Mouse (Mus musculus): Measurements from ENCODE around the gene Gm9970. TPM values are rescaled to one million over a fixed set of nuclear protein-coding genes. Genes with fewer than 3 reads are reported as not detected.
A peak's percentile ranks its signal among the peaks of the same experiment; 100 is the strongest.

Gene Gm9970
- polyA plus RNA-seq, 1 experiment from 2014 or later = not detected

GRCm38 (mm10) chr5:31200327-31200768 is 40.7 kb downstream of the Gm9970 start:
- Histone ChIP-seq H3K27ac (replicated peaks) (no peak overlapping the region), H3K4me3 (peak overlapping the region; percentile 85), H3K4me1 (replicated peaks) (peaks cover 31% of the 10 kb centered on the region), H3K9ac (0 out of 2 replicates have a peak overlapping the region, but pooled peaks have one; percentile 94), H3K9me3 (peaks cover 5% of the 10 kb centered on the region), H3K4me2 (peak overlapping the region; percentile 93), H3K36me3 (peaks cover 83% of the 10 kb centered on the region), H3K27me3 (no peaks in the 10 kb centered on the region)
- no peak for ATAC-seq (ENCODE audit: low read depth)
- 92% methylated on average over 27 of the region's 27 CpGs for WGBS

GRCm38 (mm10) chr5:31199893-31200292 is 41.1 kb downstream of the Gm9970 start:
- Histone ChIP-seq H3K4me1 (replicated peaks) (peaks cover 31% of the 10 kb centered on the region), H3K9ac (no peak overlapping the region), H3K27me3 (no peaks in the 10 kb centered on the region), H3K4me3 (peak overlapping the region; percentile 6; the same call in 1 of the 2 replicates), H3K9me3 (peaks cover 5% of the 10 kb centered on the region), H3K4me2 (no peak overlapping the region), H3K27ac (replicated peaks) (no peak overlapping the region), H3K36me3 (peaks cover 83% of the 10 kb centered on the region)
- WGBS = 79% methylated on average over 9 of the region's 9 CpGs
- ATAC-seq (ENCODE audit: low read depth) = no peak

- peaks cover 5% of the 10 kb centered on the region for H3K9me3 ChIP-seq
- H3K4me2 ChIP-seq = no peak overlapping the region
- peaks cover 35% of the 10 kb centered on the region for H3K4me1 ChIP-seq (replicated peaks)
- no peaks in the 10 kb centered on the region for H3K27me3 ChIP-seq
- peaks cover 83% of the 10 kb centered on the region for H3K36me3 ChIP-seq
- no peak overlapping the region for H3K9ac ChIP-seq
- peak overlapping the region; percentile 6; the same call in 1 of the 2 replicates for H3K4me3 ChIP-seq
- H3K27ac ChIP-seq (replicated peaks) = no peak overlapping the region
- 93% methylated on average over 19 of the region's 19 CpGs for WGBS
- no peak for ATAC-seq (ENCODE audit: low read depth)
These were observed 41.6 kb downstream of the Gm9970 start for GRCm38 (mm10) chr5:31199321-31199892.

- Histone ChIP-seq H3K27ac (replicated peaks) (no peak overlapping the region), H3K9ac (no peak overlapping the region), H3K4me3 (no peak overlapping the region), H3K4me2 (no peak overlapping the region), H3K27me3 (no peaks in the 10 kb centered on the region), H3K4me1 (replicated peaks) (peaks cover 42% of the 10 kb centered on the region), H3K36me3 (peaks cover 79% of the 10 kb centered on the region), H3K9me3 (peaks cover 5% of the 10 kb centered on the region)
- no peak for ATAC-seq (ENCODE audit: low read depth)
- WGBS = 89% methylated on average over 5 of the region's 5 CpGs
These were observed 42.3 kb downstream of the Gm9970 start for GRCm38 (mm10) chr5:31198616-31199320.

GRCm38 (mm10) chr5:31198170-31198569 is 42.9 kb downstream of the Gm9970 start:
- WGBS = 83% methylated on average over 9 of the region's 9 CpGs
- peaks cover 5% of the 10 kb centered on the region for H3K9me3 ChIP-seq
- no peak overlapping the region for H3K4me3 ChIP-seq
- no peak overlapping the region for H3K4me2 ChIP-seq
- no peak overlapping the region for H3K27ac ChIP-seq (replicated peaks)
- no peak for ATAC-seq (ENCODE audit: low read depth)
- peaks cover 42% of the 10 kb centered on the region for H3K4me1 ChIP-seq (replicated peaks)
- no peaks in the 10 kb centered on the region for H3K27me3 ChIP-seq
- no peak overlapping the region for H3K9ac ChIP-seq
- peaks cover 73% of the 10 kb centered on the region for H3K36me3 ChIP-seq

GRCm38 (mm10) chr5:31197072-31197471 is 44.0 kb downstream of the Gm9970 start:
- H3K4me3 ChIP-seq = no peak overlapping the region
- peaks cover 66% of the 10 kb centered on the region for H3K36me3 ChIP-seq
- 94% methylated on average over 12 of the region's 12 CpGs for WGBS
- no peaks in the 10 kb centered on the region for H3K27me3 ChIP-seq
- no peak overlapping the region for H3K4me2 ChIP-seq
- H3K9me3 ChIP-seq = peaks cover 5% of the 10 kb centered on the region
- no peak overlapping the region for H3K9ac ChIP-seq
- no peak overlapping the region for H3K27ac ChIP-seq (replicated peaks)
- no peak for ATAC-seq (ENCODE audit: low read depth)
- peaks cover 38% of the 10 kb centered on the region for H3K4me1 ChIP-seq (replicated peaks)

GRCm38 (mm10) chr5:31196207-31196606 is 44.8 kb downstream of the Gm9970 start:
- no peak overlapping the region for H3K4me2 ChIP-seq

GRCm38 (mm10) chr5:31195671-31196070 is 45.4 kb downstream of the Gm9970 start:
- no peak overlapping the region for H3K27ac ChIP-seq (replicated peaks)
- no peak overlapping the region for H3K4me3 ChIP-seq
- peaks cover 73% of the 10 kb centered on the region for H3K36me3 ChIP-seq
- ATAC-seq (ENCODE audit: low read depth) = no peak
- H3K4me1 ChIP-seq (replicated peaks) = peaks cover 38% of the 10 kb centered on the region
- H3K4me2 ChIP-seq = no peak overlapping the region
- H3K27me3 ChIP-seq = no peaks in the 10 kb centered on the region
- no peak overlapping the region for H3K9ac ChIP-seq
- 94% methylated on average over 4 of the region's 4 CpGs for WGBS
- H3K9me3 ChIP-seq = peaks cover 5% of the 10 kb centered on the region

More at GRCm38 (mm10) chr5:31196207-31196606, 44.8 kb downstream of the Gm9970 start:
- Histone ChIP-seq H3K27me3 (no peaks in the 10 kb centered on the region), H3K9ac (no peak overlapping the region), H3K4me1 (replicated peaks) (peaks cover 43% of the 10 kb centered on the region), H3K27ac (replicated peaks) (no peak overlapping the region), H3K4me3 (no peak overlapping the region), H3K9me3 (peaks cover 5% of the 10 kb centered on the region), H3K36me3 (peaks cover 68% of the 10 kb centered on the region)
- WGBS = 94% methylated on average over 10 of the region's 10 CpGs
- ATAC-seq (ENCODE audit: low read depth) = no peak

GRCm38 (mm10) chr5:31194486-31195485 is 46.2 kb downstream of the Gm9970 start:
- H3K27me3 ChIP-seq = no peaks in the 10 kb centered on the region
- peaks cover 73% of the 10 kb centered on the region for H3K36me3 ChIP-seq
- 93% methylated on average over 16 of the region's 16 CpGs for WGBS
- peak overlapping the region; percentile 93 for H3K4me3 ChIP-seq
- peaks cover 29% of the 10 kb centered on the region for H3K4me1 ChIP-seq (replicated peaks)
- no peak overlapping the region for H3K27ac ChIP-seq (replicated peaks)
- peak overlapping the region; percentile 95; the same call in 1 of the 2 replicates for H3K9ac ChIP-seq
- ATAC-seq (ENCODE audit: low read depth) = no peak
- H3K4me2 ChIP-seq = peak overlapping the region; percentile 96
- no peaks in the 10 kb centered on the region for H3K9me3 ChIP-seq

GRCm38 (mm10) chr5:31193631-31194281 is 47.3 kb downstream of the Gm9970 start:
- H3K9ac ChIP-seq = peak overlapping the region; percentile 95

GRCm38 (mm10) chr5:31192939-31193630 is 47.9 kb downstream of the Gm9970 start, which contains the start of the genes Snx17 and Eif2b4:
Snx17 (plus strand) TSS chr5:31193227.
Eif2b4 (minus strand) TSS chr5:31193430.
- peaks cover 26% of the 10 kb centered on the region for H3K4me1 ChIP-seq (replicated peaks)
- H3K9ac ChIP-seq = peak within 1 kb of the TSS; percentile 95
- peak within 1 kb of the TSS; percentile 93 for H3K4me3 ChIP-seq
- WGBS = under 1% methylated on average over 48 of the region's 48 CpGs
- no peaks in the 10 kb centered on the region for H3K27me3 ChIP-seq
- no peaks in the 10 kb centered on the region for H3K9me3 ChIP-seq
- peak within 1 kb of the TSS; percentile 88 for H3K27ac ChIP-seq (replicated peaks)
- peak within 1 kb of the TSS; percentile 96 for H3K4me2 ChIP-seq
- peak; percentile 96 for ATAC-seq (ENCODE audit: low read depth)
- peaks cover 72% of the 10 kb centered on the region for H3K36me3 ChIP-seq

More at GRCm38 (mm10) chr5:31193631-31194281, 47.3 kb downstream of the Gm9970 start:
- Histone ChIP-seq H3K4me1 (replicated peaks) (peaks cover 26% of the 10 kb centered on the region), H3K9me3 (no peaks in the 10 kb centered on the region), H3K4me2 (peak overlapping the region; percentile 96), H3K27ac (replicated peaks) (peak overlapping the region; percentile 88), H3K4me3 (peak overlapping the region; percentile 93), H3K36me3 (peaks cover 72% of the 10 kb centered on the region), H3K27me3 (no peaks in the 10 kb centered on the region)
- WGBS = 14% methylated on average over 25 of the region's 25 CpGs
- ATAC-seq (ENCODE audit: low read depth) = no peak

Data from neural tube, embryonic 13.5 days (tissue).